Mouse (Mus musculus) left cerebral cortex, postnatal 14 days (tissue): ENCODE measurements around the gene Ighmbp2. TPM values are rescaled to one million over a fixed set of nuclear protein-coding genes. Genes with fewer than 3 reads are reported as not detected.
"Not testable (repeated sequence)": the region's sequence is repeated elsewhere in the genome, so short reads cannot be mapped to it uniquely, and the experiment has no call there.

Experiments
- DNase-seq, 2 experiments: peaks; one replicate each; pipeline ENCODE4 v3.0.0; 2021 to 2022; ENCODE audit warnings: low spot score in 2 of 2, mixed read lengths in 1 of 2
- intact Hi-C: fragments of 180-260 bp; cut with DNase I; formaldehyde crosslinking; loops from one replicate; pipeline ENCODE4 v1.15.1; 2025
- microRNA-seq, 2 experiments: library from miRNA; unstranded; fragments of <30 nt; microRNA quantifications; one replicate each; pipeline ENCODE4 v1.2.0; 2022
- total RNA-seq, 2 experiments: library from RNA; stranded (reverse); gene quantifications; 2 replicates each; pipeline ENCODE4 v1.2.3; 2021

The Ighmbp2 gene
- total RNA-seq, 2 experiments from 2014 or later, result 10.3 to 11.1 TPM

GRCm38 (mm10) chr19:3214937-3215336, 67.9 kb downstream of the Ighmbp2 start:
- intact Hi-C loops, DNase-seq: not testable (repeated sequence)

Small RNA genes lying within 50 kb of the gene (microRNA-seq; reads per million reads assigned to microRNA genes)
- gene Mir6984, result 0 to 1.6 reads per million in 2 experiments

Other genes starting within 250 kb of the Ighmbp2 start
- 10 to 100 TPM; 56.7 to 60.2 TPM for gene Mrpl21, start 116 bp downstream of the Ighmbp2 start, total RNA-seq
- gene Cpt1a, start 39.3 kb upstream of the Ighmbp2 start, total RNA-seq, result 10 to 100 TPM; 29.8 to 32.2 TPM
- under 1 TPM; 0.15 to 0.42 TPM for gene Tesmin, start 105.8 kb upstream of the Ighmbp2 start, total RNA-seq
- 1 to 10 TPM in 1 of 2 experiments, under 1 TPM in 1; 0.64 to 1.0 TPM for gene Gal, start 131.5 kb upstream of the Ighmbp2 start, total RNA-seq